Mouse (Mus musculus) brain, embryonic 18.5 days (tissue): ENCODE measurements at regions not wholly inside any gene's neighbourhood (a gene's known extent, or its start where the extent isn't known, plus 50 kb on each side); places are given as distances from the start of the nearest gene placed in this dataset.

Experiments
- DNase-seq: peaks from one replicate; pipeline ENCODE4 v3.0.0-alpha.2; 2012; ENCODE audit warnings: low read depth, low spot score

GRCm38 (mm10) chr9:42196552-42196951 is 67.5 kb downstream of the Sc5d start:
- no peak for DNase-seq

- DNase-seq, result no peak
Observed at GRCm38 (mm10) chr9:42196110-42196509, 67.9 kb downstream of the Sc5d start.

- no peak for DNase-seq
Observed at GRCm38 (mm10) chr9:42195651-42196050, 68.4 kb downstream of the Sc5d start.

GRCm38 (mm10) chr9:42194939-42195338 is 69.1 kb downstream of the Sc5d start:
- DNase-seq, result no peak

- DNase-seq, result no peak
Observed at GRCm38 (mm10) chr9:42194176-42194575, 69.9 kb downstream of the Sc5d start.

- DNase-seq, result no peak
Observed at GRCm38 (mm10) chr9:42192967-42193733, 69.1 kb upstream of the Sorl1 start.

- peak; percentile 77 for DNase-seq
Observed at GRCm38 (mm10) chr9:42187371-42188228, 63.5 kb upstream of the Sorl1 start.

GRCm38 (mm10) chr9:42184104-42184635 is 60.1 kb upstream of the Sorl1 start:
- DNase-seq, result no peak

- DNase-seq, result peak; percentile 78
Observed at GRCm38 (mm10) chr9:42183448-42183847, 59.4 kb upstream of the Sorl1 start.

GRCm38 (mm10) chr9:42182400-42182799 is 58.3 kb upstream of the Sorl1 start:
- DNase-seq, result no peak

- no peak for DNase-seq
Observed at GRCm38 (mm10) chr9:42180152-42180551, 56.1 kb upstream of the Sorl1 start.

- no peak for DNase-seq
Observed at GRCm38 (mm10) chr9:42178759-42179377, 54.8 kb upstream of the Sorl1 start.

GRCm38 (mm10) chr9:42174349-42174955 is 50.4 kb upstream of the Sorl1 start:
- no peak for DNase-seq
